ENCODE assay signal across 10 mouse cellular contexts in the genomic region with DNA sequence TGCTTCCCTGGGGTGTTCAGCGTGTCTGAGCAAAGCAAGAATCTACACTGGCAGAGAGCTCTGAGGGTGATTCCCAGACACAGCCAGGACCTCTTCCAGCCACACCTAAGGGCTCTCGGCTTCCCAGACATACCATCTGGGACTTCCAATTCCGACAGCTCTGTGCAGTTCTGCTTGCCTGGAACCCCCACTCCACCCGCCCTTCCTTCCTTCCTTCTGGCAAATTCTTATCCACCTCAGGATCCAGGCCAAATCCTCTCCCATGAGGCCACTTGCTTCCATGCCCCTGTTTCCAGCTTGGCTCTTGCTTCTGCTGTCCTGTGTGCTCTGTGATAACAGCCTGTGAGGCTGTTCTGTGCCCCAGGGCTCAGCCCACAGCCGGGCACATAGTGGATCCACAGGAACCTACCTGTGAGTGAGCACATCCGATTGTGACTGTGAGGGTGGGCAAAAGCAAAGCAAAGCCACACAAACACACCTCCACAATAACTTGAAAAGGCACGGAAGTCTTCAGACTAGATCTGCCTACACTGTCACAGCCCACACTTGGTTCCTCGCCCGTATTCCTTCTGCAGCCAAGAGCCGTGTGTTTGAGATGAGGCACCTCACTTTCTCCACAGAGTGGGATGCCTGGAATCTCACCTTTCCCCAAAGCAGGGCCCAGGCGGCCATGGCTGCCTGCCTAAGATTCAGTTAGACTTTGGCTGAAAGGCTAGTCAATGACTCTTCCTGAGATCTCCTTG. TPM values are rescaled to one million over a fixed set of nuclear protein-coding genes. Genes with fewer than 3 reads are reported as not detected.
A peak's percentile ranks its signal among the peaks of the same experiment; 100 is the strongest.
DNase-seq lines count a peak whose midpoint lies in the region; ATAC-seq and TF ChIP-seq lines count a peak whose summit lies in the region.
"Had no signal": no experiment of that assay in that cellular context is flagged by ENCODE, and none has a peak within 500 bp of the region (broad histone marks: within the 10 kb centered on the region; RNA-seq: fewer than 3 reads in every experiment).

No protein-coding gene starts in this region.

- ATAC-seq in stomach, embryonic 16.5 days (ENCODE audit: insufficient read depth, low FRiP score) = no peak
- no peak for ATAC-seq in stomach, postnatal 0 days (ENCODE audit: low FRiP score, low TSS enrichment)

- H3K9ac ChIP-seq in stomach, embryonic 16.5 days (ENCODE audit: low read length) = no peak overlapping the region
- no peak overlapping the region for H3K9ac ChIP-seq in stomach, postnatal 0 days (ENCODE audit: low read length)
- H3K9ac ChIP-seq: neural tube, embryonic 13.5 days had no signal

- peak; percentile 21 for DNase-seq in cerebellum, adult 11-12 months
- no peak for DNase-seq in cerebellum, adult 8-10 months
- DNase-seq in stomach, postnatal 0 days (ENCODE audit: low spot score) = no peak
- peak; percentile 37 to 56 for DNase-seq in kidney, adult 8-10 months
- DNase-seq in telencephalon, adult 2 months (ENCODE audit: low read depth, low spot score) = peak; percentile 90
- DNase-seq in ovary, postnatal 10 days (ENCODE audit: low spot score) = no peak
- no peak for DNase-seq in layer of hippocampus, postnatal 25 days (ENCODE audit: extremely low spot score in 1 of 2, low spot score in 1 of 2)

- no peaks in the 10 kb centered on the region for H3K27me3 ChIP-seq in stomach, embryonic 16.5 days (ENCODE audit: control insufficient read depth, insufficient read depth, low read length)
- H3K27me3 ChIP-seq in stomach, postnatal 0 days (ENCODE audit: control insufficient read depth, insufficient read depth, low read length) = no peaks in the 10 kb centered on the region
- H3K27me3 ChIP-seq: neural tube, embryonic 13.5 days had no signal

- TF ChIP-seq CTCF in stomach, postnatal 0 days (IDR thresholded peaks at IDR 0.05; ENCODE audit: low read depth) = no peak

- no peak overlapping the region for H3K4me2 ChIP-seq in stomach, embryonic 16.5 days (ENCODE audit: low read depth, low read length)
- H3K4me2 ChIP-seq in stomach, postnatal 0 days (replicated peaks; ENCODE audit: low read depth) = no peak overlapping the region
- H3K4me2 ChIP-seq: neural tube, embryonic 13.5 days had no signal

- no peak for TF ChIP-seq EP300 in stomach, postnatal 0 days (optimal IDR thresholded peaks at IDR 0.05)

- WGBS in stomach, embryonic 16.5 days = 82% methylated on average over 11 of the region's 11 CpGs
- 78% methylated on average over 11 of the region's 11 CpGs for WGBS in stomach, postnatal 0 days

- H3K36me3 ChIP-seq in stomach, embryonic 16.5 days (ENCODE audit: control insufficient read depth, insufficient read depth, low read length) = no peaks in the 10 kb centered on the region
- no peaks in the 10 kb centered on the region for H3K36me3 ChIP-seq in stomach, postnatal 0 days (ENCODE audit: control insufficient read depth, insufficient read depth, low read length)
- H3K36me3 ChIP-seq: neural tube, embryonic 13.5 days had no signal

- H3K4me1 ChIP-seq in stomach, embryonic 16.5 days (ENCODE audit: control insufficient read depth, insufficient read depth, low read length) = peaks cover 15% of the 10 kb centered on the region; the same call in 1 of the 2 replicates
- no peaks in the 10 kb centered on the region for H3K4me1 ChIP-seq in stomach, postnatal 0 days (replicated peaks; ENCODE audit: control insufficient read depth, insufficient read depth)
- H3K4me1 ChIP-seq: neural tube, embryonic 13.5 days had no signal

- H3K27ac ChIP-seq in stomach, embryonic 16.5 days (ENCODE audit: low read length) = peak overlapping the region; percentile 24; the same call in 1 of the 2 replicates
- H3K27ac ChIP-seq in stomach, postnatal 0 days (replicated peaks) = no peak overlapping the region
- H3K27ac ChIP-seq: neural tube, embryonic 13.5 days had no signal

- H3K9me3 ChIP-seq in stomach, embryonic 16.5 days (replicated peaks; ENCODE audit: control insufficient read depth, low read length) = peaks cover 8% of the 10 kb centered on the region; the same call in 1 of the 2 replicates
- H3K9me3 ChIP-seq in stomach, postnatal 0 days (ENCODE audit: control insufficient read depth, low read length) = no peaks in the 10 kb centered on the region
- H3K9me3 ChIP-seq: neural tube, embryonic 13.5 days had no signal

- no peak overlapping the region for H3K4me3 ChIP-seq in stomach, embryonic 16.5 days (replicated peaks; ENCODE audit: low read length)
- no peak overlapping the region for H3K4me3 ChIP-seq in stomach, postnatal 0 days (ENCODE audit: low read depth, low read length)
- H3K4me3 ChIP-seq: neural tube, embryonic 13.5 days had no signal

RNA-seq across cellular contexts. Expression of a gene that starts 43.9 kb away (rescaled TPM):
- polyA plus RNA-seq in stomach, embryonic 16.5 days (2015; fragmentation: Nextera tagmentation; extraction: Ambion mirVana) = 34.0 and 38.3 TPM in 2 replicates
- polyA plus RNA-seq in stomach, postnatal 0 days (2015; fragmentation: Nextera tagmentation; extraction: Ambion mirVana) = 25.0 and 28.6 TPM in 2 replicates
- total RNA-seq in layer of hippocampus, postnatal 25 days (2021) = 10 to 100 TPM in 1 of 2 experiments, 1 to 10 TPM in 1; 5.6 to 10.6 TPM
- total RNA-seq: common myeloid progenitor, adult 5-6 weeks had no signal

Comparison
In these comparisons a context has a peak if more than half of its experiments do, and no peak if none do; other contexts are left out.
1. DNase-seq: peak in cerebellum, adult 11-12 months (single experiment), kidney, adult 8-10 months (2 of 2) and telencephalon, adult 2 months (single experiment); none in cerebellum, adult 8-10 months (single experiment), stomach, postnatal 0 days (single experiment), ovary, postnatal 10 days (single experiment) and layer of hippocampus, postnatal 25 days (0 of 2).